Mouse (Mus musculus): ENCODE measurements around the gene Ahr. TPM values are rescaled to one million over a fixed set of nuclear protein-coding genes. Genes with fewer than 3 reads are reported as not detected.

Ahr gene
- polyA plus RNA-seq (2016; fragmentation: Nextera tagmentation; extraction: Ambion mirVana): 5.4 and 7.8 TPM in 2 replicates

- Histone ChIP-seq H3K4me1 (0 out of 2 replicates have a peak, but pooled peaks cover 4% of the 10 kb centered on the region), H3K9me3 (no peaks in the 10 kb centered on the region), H3K27ac (no peak within 1 kb of the TSS), H3K36me3 (no peaks in the 10 kb centered on the region), H3K9ac (peak within 1 kb of the TSS; percentile 74), H3K4me3 (peak within 1 kb of the TSS; percentile 78), H3K4me2 (replicated peaks) (peak within 1 kb of the TSS; percentile 100), H3K27me3 (replicated peaks) (peaks cover 7% of the 10 kb centered on the region)
- ATAC-seq (ENCODE audit: low FRiP score, low read depth): peak; percentile 98
- 1% methylated on average over 52 of the region's 52 CpGs for WGBS
Measured at GRCm38 (mm10) chr12:35534754-35535236, at the start of gene Ahr. TSS of gene Ahr (minus strand) at chr12:35535038.

GRCm38 (mm10) chr12:35578826-35579225 is 44.0 kb upstream of the Ahr start:
- Histone ChIP-seq H3K4me3 (no peak overlapping the region), H3K36me3 (no peaks in the 10 kb centered on the region), H3K4me2 (replicated peaks) (no peak overlapping the region), H3K9ac (no peak overlapping the region), H3K27ac (no peak overlapping the region), H3K9me3 (no peaks in the 10 kb centered on the region), H3K4me1 (no peaks in the 10 kb centered on the region), H3K27me3 (replicated peaks) (no peaks in the 10 kb centered on the region)
- ATAC-seq (ENCODE audit: low FRiP score, low read depth): no peak
- WGBS: 87% methylated on average over 4 of the region's 4 CpGs

- no peaks in the 10 kb centered on the region for H3K4me1 ChIP-seq
- H3K4me3 ChIP-seq: no peak overlapping the region
- ATAC-seq (ENCODE audit: low FRiP score, low read depth): no peak
- H3K4me2 ChIP-seq (replicated peaks): no peak overlapping the region
- H3K27ac ChIP-seq: no peak overlapping the region
- H3K9me3 ChIP-seq: no peaks in the 10 kb centered on the region
- 91% methylated on average over 4 of the region's 4 CpGs for WGBS
- H3K36me3 ChIP-seq: no peaks in the 10 kb centered on the region
- no peak overlapping the region for H3K9ac ChIP-seq
- H3K27me3 ChIP-seq (replicated peaks): no peaks in the 10 kb centered on the region
Measured at GRCm38 (mm10) chr12:35576107-35576506, 41.3 kb upstream of the Ahr start.

GRCm38 (mm10) chr12:35573713-35574112 is 38.9 kb upstream of the Ahr start:
- H3K27me3 ChIP-seq (replicated peaks): no peaks in the 10 kb centered on the region
- H3K4me3 ChIP-seq: no peak overlapping the region
- no peaks in the 10 kb centered on the region for H3K4me1 ChIP-seq
- ATAC-seq (ENCODE audit: low FRiP score, low read depth): no peak
- no peaks in the 10 kb centered on the region for H3K36me3 ChIP-seq
- no peak overlapping the region for H3K9ac ChIP-seq
- 92% methylated on average over 2 of the region's 2 CpGs for WGBS
- H3K9me3 ChIP-seq: no peaks in the 10 kb centered on the region
- no peak overlapping the region for H3K27ac ChIP-seq
- no peak overlapping the region for H3K4me2 ChIP-seq (replicated peaks)

DNA sequence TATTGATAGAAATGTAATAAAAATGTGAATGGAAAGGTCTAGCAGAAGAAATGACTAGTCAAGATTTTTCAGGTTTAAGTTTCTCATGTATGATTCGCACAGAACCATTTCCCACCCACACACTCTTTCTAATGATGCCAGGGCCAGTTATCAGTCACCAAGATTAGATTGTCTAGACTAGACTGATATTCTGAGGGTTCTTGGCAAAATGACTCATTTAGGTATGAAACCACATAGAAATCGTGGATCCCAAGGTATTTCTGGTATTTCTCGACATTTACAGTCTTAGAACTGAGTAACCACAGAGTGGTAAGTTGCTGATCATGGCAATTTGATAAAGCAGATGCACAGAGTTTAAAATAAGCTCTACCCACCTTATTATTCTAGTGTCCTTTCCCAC is 28.0 kb upstream of the Ahr start:
- no peak for ATAC-seq (ENCODE audit: low FRiP score, low read depth)
- WGBS: 87% methylated on average over 3 of the region's 3 CpGs
- Histone ChIP-seq H3K4me3 (no peak overlapping the region), H3K4me1 (no peaks in the 10 kb centered on the region), H3K9ac (no peak overlapping the region), H3K4me2 (replicated peaks) (no peak overlapping the region), H3K27ac (no peak overlapping the region), H3K9me3 (no peaks in the 10 kb centered on the region), H3K36me3 (no peaks in the 10 kb centered on the region), H3K27me3 (replicated peaks) (no peaks in the 10 kb centered on the region)

- H3K27ac ChIP-seq: no peak overlapping the region
- no peak overlapping the region for H3K9ac ChIP-seq
- H3K36me3 ChIP-seq: no peaks in the 10 kb centered on the region
- 90% methylated on average over 2 of the region's 2 CpGs for WGBS
- no peaks in the 10 kb centered on the region for H3K9me3 ChIP-seq
- H3K4me2 ChIP-seq (replicated peaks): no peak overlapping the region
- H3K27me3 ChIP-seq (replicated peaks): no peaks in the 10 kb centered on the region
- no peak overlapping the region for H3K4me3 ChIP-seq
- H3K4me1 ChIP-seq: no peaks in the 10 kb centered on the region
- ATAC-seq (ENCODE audit: low FRiP score, low read depth): no peak
Measured at GRCm38 (mm10) chr12:35558868-35559267, 24.0 kb upstream of the Ahr start.

DNA sequence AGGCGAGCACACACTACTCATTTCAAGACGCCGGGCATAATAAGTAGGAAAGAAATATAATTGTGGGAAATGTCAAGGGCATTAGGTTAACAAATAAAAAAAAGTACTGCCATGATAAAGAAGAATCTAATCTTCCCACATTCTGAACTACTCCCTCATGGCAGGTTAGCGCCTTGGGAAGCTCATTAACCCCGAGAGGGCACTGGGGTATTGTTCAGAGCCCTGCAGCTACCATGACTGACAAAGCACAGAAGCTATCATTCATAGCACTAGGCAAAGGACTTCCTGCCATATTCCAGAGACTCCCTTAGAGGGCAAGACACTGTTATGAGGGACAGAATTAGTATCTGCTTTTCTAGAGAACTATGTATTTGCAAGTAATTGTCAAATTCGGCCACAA is 21.1 kb upstream of the Ahr start:
- no peaks in the 10 kb centered on the region for H3K4me1 ChIP-seq
- 65% methylated on average over 6 of the region's 6 CpGs for whole genome bisulfite sequencing
- no peaks in the 10 kb centered on the region for H3K9me3 ChIP-seq
- H3K27me3 ChIP-seq (replicated peaks): no peaks in the 10 kb centered on the region
- no peak overlapping the region for H3K4me2 ChIP-seq (replicated peaks)
- H3K4me3 ChIP-seq: no peak overlapping the region
- H3K36me3 ChIP-seq: no peaks in the 10 kb centered on the region
- ATAC-seq (ENCODE audit: low FRiP score, low read depth): no peak
- no peak overlapping the region for H3K9ac ChIP-seq
- H3K27ac ChIP-seq: no peak overlapping the region

GRCm38 (mm10) chr12:35554309-35554708 is 19.5 kb upstream of the Ahr start:
- H3K9ac ChIP-seq: no peak overlapping the region
- no peak overlapping the region for H3K4me2 ChIP-seq (replicated peaks)
- no peak for ATAC-seq (ENCODE audit: low FRiP score, low read depth)
- no peaks in the 10 kb centered on the region for H3K27me3 ChIP-seq (replicated peaks)
- no peak overlapping the region for H3K27ac ChIP-seq
- H3K36me3 ChIP-seq: no peaks in the 10 kb centered on the region
- WGBS: 88% methylated on average over 4 of the region's 4 CpGs
- H3K4me1 ChIP-seq: no peaks in the 10 kb centered on the region
- H3K4me3 ChIP-seq: no peak overlapping the region
- no peaks in the 10 kb centered on the region for H3K9me3 ChIP-seq

DNA sequence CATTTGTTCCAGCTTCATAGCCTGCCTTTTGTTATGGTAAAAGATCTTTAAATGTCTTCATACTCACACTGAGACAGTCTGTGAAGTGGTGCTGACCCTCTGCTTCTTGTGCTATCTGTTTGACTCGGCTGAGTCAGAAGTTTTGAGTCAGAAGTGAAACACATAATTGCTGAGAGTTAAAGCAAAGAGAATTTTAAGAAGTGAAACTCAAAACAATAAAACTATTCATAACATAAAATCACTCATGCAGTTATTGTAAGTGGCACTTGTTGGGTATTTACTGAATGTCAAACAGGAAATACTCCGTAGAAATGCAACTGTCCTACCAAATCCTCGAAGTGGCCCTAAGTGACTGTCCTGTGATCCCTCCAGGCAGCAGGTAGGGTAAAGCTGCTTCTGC is 18.3 kb upstream of the Ahr start:
- Histone ChIP-seq H3K4me1 (no peaks in the 10 kb centered on the region), H3K27ac (no peak overlapping the region), H3K4me3 (no peak overlapping the region), H3K9ac (no peak overlapping the region), H3K9me3 (no peaks in the 10 kb centered on the region), H3K4me2 (replicated peaks) (no peak overlapping the region), H3K36me3 (no peaks in the 10 kb centered on the region), H3K27me3 (replicated peaks) (no peaks in the 10 kb centered on the region)
- 85% methylated on average over 3 of the region's 3 CpGs for WGBS
- ATAC-seq (ENCODE audit: low FRiP score, low read depth): no peak

- Histone ChIP-seq H3K4me2 (replicated peaks) (no peak overlapping the region), H3K27me3 (replicated peaks) (no peaks in the 10 kb centered on the region), H3K4me3 (no peak overlapping the region), H3K27ac (no peak overlapping the region), H3K4me1 (no peaks in the 10 kb centered on the region), H3K9ac (no peak overlapping the region), H3K36me3 (no peaks in the 10 kb centered on the region), H3K9me3 (no peaks in the 10 kb centered on the region)
- no peak for ATAC-seq (ENCODE audit: low FRiP score, low read depth)
Measured at GRCm38 (mm10) chr12:35550299-35550698, 15.5 kb upstream of the Ahr start.

- no peak for ATAC-seq (ENCODE audit: low FRiP score, low read depth)
- 89% methylated on average over 3 of the region's 3 CpGs for WGBS
- H3K36me3 ChIP-seq: no peaks in the 10 kb centered on the region
- no peaks in the 10 kb centered on the region for H3K9me3 ChIP-seq
- H3K4me2 ChIP-seq (replicated peaks): no peak overlapping the region
- no peak overlapping the region for H3K4me3 ChIP-seq
- H3K27ac ChIP-seq: no peak overlapping the region
- no peaks in the 10 kb centered on the region for H3K4me1 ChIP-seq
- no peak overlapping the region for H3K9ac ChIP-seq
- no peaks in the 10 kb centered on the region for H3K27me3 ChIP-seq (replicated peaks)
Measured at GRCm38 (mm10) chr12:35542836-35543235, 8.0 kb upstream of the Ahr start.

DNA sequence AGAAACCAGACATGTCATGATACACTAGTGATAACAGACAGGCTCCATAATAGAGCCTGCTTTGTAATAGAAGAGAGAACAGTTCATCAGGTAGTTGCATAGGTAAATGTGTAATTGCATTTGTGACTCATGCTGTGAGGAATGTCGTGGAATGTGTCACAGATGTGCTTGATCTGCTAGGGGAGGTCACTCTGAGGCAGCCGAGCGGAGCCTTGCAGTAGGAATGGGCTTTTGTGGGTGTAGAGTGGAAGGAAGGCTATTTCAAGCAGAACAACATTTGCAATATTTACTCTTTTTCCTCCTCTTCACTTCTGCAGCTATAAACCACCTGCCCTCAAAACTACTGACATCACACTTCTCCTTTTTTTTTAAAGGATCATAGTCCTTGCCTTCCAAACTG is 4.0 kb upstream of the Ahr start:
- Histone ChIP-seq H3K4me1 (0 out of 2 replicates have a peak, but pooled peaks cover 4% of the 10 kb centered on the region), H3K4me3 (no peak overlapping the region), H3K27me3 (replicated peaks) (peaks cover 7% of the 10 kb centered on the region), H3K9me3 (no peaks in the 10 kb centered on the region), H3K27ac (no peak overlapping the region), H3K4me2 (replicated peaks) (no peak overlapping the region), H3K9ac (no peak overlapping the region), H3K36me3 (no peaks in the 10 kb centered on the region)
- 56% methylated on average over 3 of the region's 3 CpGs for WGBS
- ATAC-seq (ENCODE audit: low FRiP score, low read depth): no peak

- Histone ChIP-seq H3K27me3 (replicated peaks) (peaks cover 7% of the 10 kb centered on the region), H3K4me3 (peak overlapping the region; percentile 78), H3K4me1 (0 out of 2 replicates have a peak, but pooled peaks cover 4% of the 10 kb centered on the region), H3K4me2 (replicated peaks) (peak overlapping the region; percentile 100), H3K36me3 (no peaks in the 10 kb centered on the region), H3K9ac (peak overlapping the region; percentile 74), H3K9me3 (no peaks in the 10 kb centered on the region), H3K27ac (no peak overlapping the region)
- under 1% methylated on average over 45 of the region's 49 CpGs for WGBS
- peak; percentile 78 for ATAC-seq (ENCODE audit: low FRiP score, low read depth)
Measured at GRCm38 (mm10) chr12:35534114-35534753, 604 bp downstream of the Ahr start.

Data from neural tube, embryonic 12.5 days (tissue).